Mouse (Mus musculus) neutrophil, adult 65 days (primary cell): ENCODE data around the gene Lsamp. TPM values are rescaled to one million over a fixed set of nuclear protein-coding genes. Genes with fewer than 3 reads are reported as not detected.

Source experiments
- total RNA-seq: library from RNA; stranded (reverse); gene quantifications from 2 replicates; pipeline ENCODE4 v1.2.4, GENCODE M21; 2023

Gene Lsamp
- not detected in 2 replicates for total RNA-seq

GRCm38 (mm10) chr16:39984205-39984634, at the start of gene Lsamp:
TSS of gene Lsamp (plus strand) at chr16:39984361.

